Mouse (Mus musculus): Measurements from ENCODE around the gene Tcp1.

The Tcp1 gene

DNA sequence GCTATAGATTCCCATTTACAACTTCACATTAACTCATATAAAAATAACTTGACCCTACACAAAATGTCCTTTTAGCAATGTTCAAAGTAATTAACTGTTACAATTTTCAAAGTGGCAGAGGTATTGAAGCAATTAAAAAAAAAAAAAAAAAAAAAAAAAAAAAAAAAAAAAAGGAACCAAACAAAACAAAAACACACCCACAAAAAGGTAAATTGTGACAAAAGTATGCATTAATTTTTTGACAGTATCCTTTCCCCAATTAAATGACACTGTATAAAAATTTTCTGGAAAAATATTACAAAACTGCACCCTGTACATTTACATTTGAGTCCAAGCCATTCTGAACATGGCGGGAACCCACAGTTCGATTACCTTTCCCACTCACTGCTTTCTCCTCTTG, 51.7 kb downstream of the Tcp1 start:
- in situ Hi-C loops (cut with MboI, MseI): no loop called here

DNA sequence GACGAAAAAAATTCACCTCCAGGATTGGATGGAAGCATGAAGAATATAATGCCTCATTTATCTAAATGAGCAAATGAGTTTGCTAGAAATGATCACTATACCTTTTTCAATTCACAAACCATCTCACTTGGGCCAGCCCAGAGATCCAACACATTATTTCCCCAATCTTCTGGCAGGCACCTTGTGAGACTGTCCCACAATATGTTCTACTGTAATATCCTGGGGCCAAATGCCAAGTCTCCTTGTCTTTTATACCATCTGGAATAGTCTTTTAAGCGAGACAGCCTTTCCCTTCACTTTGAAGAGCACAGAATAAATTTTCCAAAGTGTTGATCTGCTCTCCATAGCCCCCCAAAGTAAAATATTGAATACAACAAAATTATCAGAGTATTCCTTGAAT, 58.4 kb downstream of the Tcp1 start:
- in situ Hi-C loops (cut with MboI, MseI): no loop called here
